Mouse (Mus musculus) MEL (cell line): ENCODE data around the gene Ugt1a10.
"Not testable (repeated sequence)": the region's sequence is repeated elsewhere in the genome, so short reads cannot be mapped to it uniquely, and the experiment has no call there.

Source experiments
- CTCF ChIP-seq, 3 experiments: IDR thresholded peaks in 2 of 3; conservative IDR thresholded peaks in 1 of 3; 2 replicates each; pipeline ENCODE4 v1.5.1; 2011 to 2012; ENCODE audit warnings: low read length in 3 of 3, low read depth in 2 of 3, mild to moderate bottlenecking in 2 of 3, improper control_type of control experiment in 1 of 3, inconsistent platforms in 1 of 3, mixed read lengths in 1 of 3, moderate library complexity in 1 of 3; ENCODE audit not compliant: control insufficient read depth in 1 of 3, insufficient read depth in 1 of 3, poor library complexity in 1 of 3, severe bottlenecking in 1 of 3
- EP300 ChIP-seq, 2 experiments: IDR thresholded peaks; 2 replicates each; pipeline ENCODE4 v1.6.1; 2011; ENCODE audit warnings: improper control_type of control experiment in 2 of 2, low read length in 2 of 2, low read depth in 1 of 2, mild to moderate bottlenecking in 1 of 2
- TBP ChIP-seq: IDR thresholded peaks from 2 replicates; pipeline ENCODE4 v1.8.0; 2011; ENCODE audit warnings: low read depth, low read length, improper control_type of control experiment
- UBTF ChIP-seq: IDR thresholded peaks from 2 replicates; pipeline ENCODE4 v1.6.1; 2012; ENCODE audit warnings: low read depth, mild to moderate bottlenecking, inconsistent platforms, low read length, improper control_type of control experiment, moderate library complexity, borderline replicate concordance; ENCODE audit not compliant: insufficient read depth
- USF1 ChIP-seq: IDR thresholded peaks from 2 replicates; pipeline ENCODE4 v1.6.1; 2014; ENCODE audit warnings: low read depth, mild to moderate bottlenecking, inconsistent platforms, low read length, improper control_type of control experiment, moderate library complexity

DNA sequence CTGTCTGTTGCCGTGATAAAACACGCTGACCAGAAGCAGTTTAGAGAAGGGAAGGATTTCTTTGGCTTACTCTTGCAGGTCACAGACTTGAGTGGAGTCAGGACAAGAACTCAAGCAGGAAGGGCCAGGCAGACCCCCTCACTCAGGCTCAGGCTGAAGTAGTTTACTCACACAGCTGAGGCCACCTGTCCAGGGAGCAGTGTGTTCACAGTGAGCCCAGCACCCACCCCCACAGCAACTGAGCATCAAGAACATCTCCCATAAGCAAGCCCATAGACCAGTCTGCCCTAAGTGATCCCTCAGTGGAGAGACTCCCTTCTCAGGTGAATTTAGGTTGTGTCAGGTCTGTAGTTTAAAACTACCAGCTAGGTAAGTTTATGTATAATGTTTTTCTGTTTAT, 54.4 kb downstream of the Ugt1a10 start:
- not testable (repeated sequence) for TF ChIP-seq USF1; EP300 (IDR thresholded peaks at IDR 0.05; ENCODE audit: low read depth in 1 of 2, low read length in 2 of 2); TBP; UBTF; CTCF (IDR thresholded peaks at IDR 0.05 in 2 of 3, conservative IDR thresholded peaks at IDR 0.05 in 1 of 3; ENCODE audit: control insufficient read depth in 1 of 3, insufficient read depth in 1 of 3, low read depth in 2 of 3, low read length in 3 of 3, poor library complexity in 1 of 3, severe bottlenecking in 1 of 3)
